Mouse (Mus musculus) kidney, adult 18-20 months (tissue): ENCODE results near the gene Hoxc10.

Experiments used
- DNase-seq: peaks from one replicate; pipeline ENCODE4 v3.0.0; 2021

Hoxc10 gene

DNA sequence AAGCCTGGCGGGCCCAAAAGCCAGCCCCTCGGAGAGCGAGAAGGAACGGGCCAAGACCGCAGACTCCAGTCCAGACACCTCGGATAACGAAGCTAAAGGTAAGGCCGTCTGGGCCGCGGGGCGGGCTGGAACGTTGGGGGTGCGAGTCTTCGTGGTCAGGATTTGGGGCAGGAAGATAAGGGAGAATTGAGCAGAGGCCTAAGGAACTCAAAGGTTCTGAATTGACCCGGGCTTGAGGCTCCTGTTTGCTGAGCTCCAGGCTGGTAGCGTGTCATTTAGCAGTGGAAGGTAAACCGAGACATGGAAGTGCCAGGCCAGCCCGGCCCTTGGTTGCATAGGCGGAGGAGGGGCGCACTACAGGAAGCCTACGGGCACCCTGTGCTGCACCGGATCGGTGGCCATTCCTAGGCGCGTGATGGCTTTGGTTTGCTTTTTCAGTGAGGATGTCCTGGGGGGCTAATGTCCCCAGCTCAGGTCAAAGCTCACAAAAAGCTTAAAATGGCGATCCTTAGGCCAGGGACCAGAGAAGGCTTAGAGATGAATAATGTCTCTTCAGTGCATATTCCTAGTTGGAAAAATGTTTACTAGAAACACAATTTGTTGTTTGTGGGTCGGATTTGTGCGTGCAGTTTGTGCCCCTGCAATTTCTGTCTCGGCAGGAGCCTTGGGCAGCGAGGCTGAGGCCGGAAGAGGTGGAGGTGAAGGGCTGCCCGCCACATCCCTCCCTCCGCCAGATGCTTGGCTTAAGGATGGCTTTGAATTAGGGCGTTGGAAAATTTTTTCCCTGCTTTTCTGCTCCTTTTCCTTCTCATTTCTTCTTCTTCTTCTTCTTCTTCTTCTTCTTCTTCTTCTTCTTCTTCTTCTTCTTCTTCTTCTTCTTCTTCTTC, 1.2 kb downstream of the Hoxc10 start:
- peak; percentile 62 for DNase-seq

DNA sequence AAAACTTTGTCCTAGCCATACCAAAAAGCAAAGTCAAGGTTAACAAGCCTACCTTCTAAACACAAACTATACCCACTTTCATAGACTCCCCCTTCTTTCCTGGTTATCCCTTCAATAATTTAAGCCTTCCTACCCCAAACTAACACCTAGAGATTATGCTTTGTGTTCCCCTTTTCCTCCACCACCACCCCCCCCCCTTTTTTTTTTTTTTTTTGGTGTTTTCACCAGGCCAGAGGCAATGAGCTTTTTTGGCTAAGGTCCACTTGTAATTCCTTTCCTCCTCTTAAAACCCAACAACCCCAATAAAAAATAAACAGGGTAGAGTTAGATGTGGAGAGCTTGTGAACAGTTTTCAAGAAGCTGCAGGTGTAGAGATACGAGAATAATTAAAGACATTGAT, 2.7 kb downstream of the Hoxc10 start:
- DNase-seq = no peak

DNA sequence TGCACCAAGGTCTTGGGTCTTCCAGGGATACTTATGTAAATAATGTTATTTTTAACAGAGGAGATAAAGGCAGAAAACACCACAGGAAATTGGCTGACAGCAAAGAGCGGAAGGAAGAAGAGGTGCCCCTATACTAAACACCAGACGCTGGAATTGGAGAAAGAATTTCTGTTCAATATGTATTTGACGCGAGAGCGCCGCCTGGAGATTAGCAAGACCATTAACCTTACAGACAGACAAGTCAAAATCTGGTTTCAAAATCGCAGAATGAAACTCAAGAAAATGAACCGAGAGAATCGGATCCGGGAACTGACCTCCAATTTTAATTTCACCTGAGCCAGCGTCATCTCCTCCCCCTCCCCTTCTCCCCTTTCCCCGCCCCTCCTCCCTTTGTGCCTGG, 4.1 kb downstream of the Hoxc10 start:
- peak; percentile 62 for DNase-seq

DNA sequence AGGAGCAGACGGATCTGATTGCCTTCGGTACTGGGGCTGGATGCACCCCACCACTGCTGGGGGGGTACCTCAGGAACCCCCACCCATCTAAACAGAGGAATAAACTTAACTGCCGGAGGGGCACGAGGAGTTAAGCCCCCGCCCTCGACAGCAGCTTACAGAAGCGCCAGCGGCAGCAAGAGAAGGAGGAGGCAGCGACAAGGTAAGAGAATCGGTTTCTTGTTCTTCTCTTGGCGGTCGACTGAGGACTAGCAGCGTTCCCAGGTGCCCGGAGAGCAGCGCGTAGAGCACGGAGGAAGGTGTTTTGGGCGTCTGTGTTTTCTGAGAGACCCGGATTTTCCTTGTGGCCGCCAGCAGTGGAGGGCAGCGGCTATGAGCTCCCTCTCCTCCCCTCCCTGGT, 5.7 kb downstream of the Hoxc10 start:
- DNase-seq = peak; percentile 49

DNA sequence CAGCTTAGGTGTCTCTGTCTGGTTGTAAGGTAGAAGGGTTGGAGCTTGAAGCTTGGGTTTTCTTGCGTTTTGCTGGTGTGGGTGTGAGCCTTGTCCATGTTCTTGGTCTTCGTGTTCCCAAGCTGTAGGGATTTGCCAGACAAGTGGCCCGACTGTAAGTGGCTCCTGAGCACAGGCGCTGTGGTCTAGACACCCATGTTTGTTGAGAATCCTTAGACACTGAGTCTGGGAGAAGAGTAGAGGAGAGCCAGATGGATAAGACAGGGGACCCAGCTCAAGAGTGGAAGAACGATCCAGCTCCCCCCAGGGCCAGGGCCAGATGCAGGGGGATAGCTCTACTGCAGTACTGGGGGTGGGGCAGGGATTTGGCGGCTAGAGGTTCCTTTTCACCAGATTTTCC, 6.2 kb downstream of the Hoxc10 start:
- DNase-seq = no peak

DNA sequence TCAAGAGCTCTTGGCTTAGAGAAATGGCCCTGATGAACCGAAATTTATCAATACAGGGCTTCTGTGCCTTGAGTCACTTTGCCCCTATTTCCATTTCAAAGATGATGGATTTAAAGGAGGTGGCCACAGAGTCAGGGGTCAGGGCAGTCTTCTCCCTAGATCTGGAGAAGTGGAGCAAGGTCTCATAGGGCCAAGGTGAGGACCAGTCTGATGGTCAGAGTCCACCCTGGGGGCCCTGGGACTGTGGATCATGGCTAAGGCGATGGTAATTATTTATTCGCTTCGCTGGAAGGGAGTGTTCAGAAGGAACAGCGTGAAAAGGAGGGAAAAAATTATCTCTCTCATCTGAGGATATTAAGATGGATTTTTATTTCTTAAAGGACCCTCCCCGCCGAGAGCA, 8.4 kb downstream of the Hoxc10 start:
- peak; percentile 37 for DNase-seq

DNA sequence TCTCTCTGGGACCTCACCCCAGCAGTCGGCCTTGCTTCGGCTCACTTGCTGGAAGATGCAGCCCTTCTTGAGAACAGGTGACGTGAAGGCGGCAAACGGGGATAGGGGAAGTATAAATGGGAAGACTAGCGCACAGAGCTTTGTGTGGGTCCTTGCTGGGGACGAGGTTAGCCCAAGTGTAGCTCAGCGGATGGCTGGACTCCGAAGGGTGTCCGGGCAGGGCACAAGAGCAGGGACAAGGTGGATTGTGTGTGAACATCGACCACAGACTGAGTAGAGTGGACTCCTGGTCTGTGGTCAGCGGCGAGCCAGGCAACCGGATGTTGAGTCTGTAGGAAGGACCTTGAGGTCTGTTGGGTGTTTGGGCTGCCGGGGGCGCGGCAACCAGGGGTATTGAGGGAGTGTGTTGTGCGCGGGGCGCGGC, 9.1 kb downstream of the Hoxc10 start:
- peak; percentile 73 for DNase-seq

DNA sequence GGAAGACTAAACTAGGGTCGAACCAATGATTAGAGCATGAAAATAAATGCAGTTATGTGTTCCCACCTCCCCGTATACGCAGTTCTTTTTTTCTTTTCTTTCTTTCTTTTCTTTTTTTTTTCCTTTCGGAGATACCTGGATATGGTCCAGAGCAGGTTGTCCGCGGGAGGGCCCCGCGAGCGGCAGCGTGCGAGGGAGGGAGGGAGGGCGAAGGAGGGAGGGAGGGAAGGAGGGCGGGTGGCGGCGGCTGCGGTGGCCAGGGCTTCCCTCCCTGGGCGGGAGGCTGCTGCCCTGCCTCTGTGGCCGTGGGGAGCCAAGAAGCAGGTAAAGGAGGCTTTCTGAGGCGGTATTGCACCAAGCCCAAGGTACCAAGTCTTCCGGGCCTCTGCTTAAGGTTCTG, 9.6 kb downstream of the Hoxc10 start, which contains the start of gene Hoxc9:
Gene Hoxc9, plus strand, starts transcription at position 269 of the 400 bp plus-strand sequence.
- peak; percentile 61 for DNase-seq

DNA sequence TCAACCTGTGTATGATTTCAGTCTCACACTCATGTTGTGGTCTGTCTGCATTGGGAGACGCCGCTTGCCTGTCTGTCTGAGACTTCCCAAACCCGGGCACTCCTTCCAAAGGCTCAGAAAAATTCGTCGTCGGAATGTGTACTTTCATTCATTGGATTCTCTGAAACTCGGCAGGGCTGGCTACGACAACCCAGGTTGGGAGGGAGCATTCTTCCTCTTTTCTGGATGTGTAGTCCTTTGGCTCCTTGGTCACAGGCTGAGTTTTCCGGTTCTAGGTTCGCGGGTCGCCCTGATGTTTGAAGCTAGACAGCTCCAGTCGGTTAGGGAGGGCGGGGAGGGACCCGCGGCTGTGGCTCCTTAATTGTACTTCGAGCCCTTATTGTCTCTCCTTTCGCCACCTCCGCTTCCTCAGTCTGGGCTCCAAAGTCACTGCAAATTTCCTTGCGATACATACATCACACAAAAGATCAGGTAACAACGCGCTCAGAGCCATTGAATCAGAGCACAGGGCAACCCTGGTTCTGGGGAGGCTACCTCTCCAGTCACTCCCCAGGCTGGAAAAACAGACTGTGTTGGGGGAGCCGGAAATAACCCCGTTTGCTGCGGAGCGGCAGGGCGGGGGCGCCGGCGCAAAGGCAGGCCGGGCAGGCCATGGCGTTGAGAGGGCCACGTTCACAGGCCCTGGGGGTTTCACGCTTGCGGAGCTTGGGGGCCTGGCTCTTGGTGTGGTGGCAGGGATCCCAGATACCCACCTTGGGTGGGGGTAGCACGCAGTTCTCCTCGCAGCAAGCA, 10.2 kb downstream of the Hoxc10 start:
- DNase-seq = peak; percentile 70

DNA sequence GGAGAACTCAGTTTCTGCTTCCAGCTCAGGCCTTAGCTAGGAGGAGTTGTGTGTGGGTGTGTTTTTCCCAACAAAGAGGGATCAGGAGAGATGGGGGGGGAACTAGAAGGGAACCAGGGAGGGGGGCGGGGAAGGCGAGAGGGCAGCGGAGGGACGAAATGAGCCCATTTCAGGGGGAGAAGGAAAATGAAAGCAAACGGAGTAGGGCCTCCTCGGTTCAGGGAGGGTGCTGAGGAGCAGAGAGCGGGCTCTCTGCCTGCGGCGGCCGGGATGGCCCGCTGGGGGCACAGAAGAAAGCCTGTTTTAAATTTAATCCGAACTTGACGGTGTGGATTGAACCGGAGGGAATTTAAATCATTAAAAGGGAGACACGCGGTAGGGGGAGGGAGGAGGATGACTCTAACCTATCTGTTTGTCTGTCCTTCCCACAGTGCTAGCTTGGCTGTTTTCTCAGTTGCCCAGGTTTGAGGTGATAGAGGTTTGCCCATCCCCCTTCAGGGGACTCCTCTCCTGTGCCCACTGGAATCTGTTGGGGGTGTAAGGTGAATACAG, 10.9 kb downstream of the Hoxc10 start:
- DNase-seq = peak; percentile 47

DNA sequence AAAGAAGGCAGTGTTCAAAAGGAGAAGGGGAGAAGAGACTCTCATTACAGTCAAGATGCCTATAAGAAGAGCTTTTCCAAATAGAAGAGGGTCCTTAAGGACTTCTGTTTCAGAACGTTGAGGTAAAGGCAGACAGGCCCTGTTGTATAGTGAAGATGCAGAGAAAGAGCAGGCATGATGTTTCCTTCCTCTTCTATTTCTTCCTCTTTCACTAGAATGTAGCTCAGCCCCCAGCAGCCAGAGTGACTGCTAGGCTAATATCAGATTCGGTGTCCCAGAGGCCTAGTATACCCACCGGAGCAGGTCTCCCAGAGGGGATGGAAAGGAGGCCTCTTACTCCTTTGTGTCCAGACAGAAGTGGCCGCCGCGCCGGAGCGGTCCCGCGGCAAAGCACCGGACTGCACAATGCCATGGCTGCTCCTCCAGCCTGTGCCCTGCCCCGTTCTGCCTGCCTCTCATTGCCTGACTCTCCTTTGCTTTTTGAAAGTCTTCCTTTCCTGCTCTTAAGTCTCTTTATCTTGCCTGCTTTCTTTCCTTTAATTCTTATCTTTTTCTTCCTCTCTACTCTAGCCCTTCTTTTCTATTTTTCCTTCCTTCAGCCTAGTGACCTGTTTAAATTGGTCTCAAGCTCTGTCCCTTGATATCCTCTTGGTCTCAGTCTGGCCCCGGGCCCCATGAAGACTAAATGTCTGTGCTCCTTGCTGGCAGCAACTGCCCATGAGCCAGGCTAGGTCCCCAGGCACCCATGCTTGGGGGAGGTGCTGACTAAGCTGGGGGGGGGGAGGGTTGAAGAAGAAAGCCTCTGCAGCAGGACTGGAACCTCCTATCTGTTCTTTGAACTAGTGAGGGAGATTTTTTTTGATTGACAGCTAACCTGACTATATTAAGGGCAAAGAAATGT, 12.3 kb downstream of the Hoxc10 start:
- DNase-seq = peak; percentile 46

DNA sequence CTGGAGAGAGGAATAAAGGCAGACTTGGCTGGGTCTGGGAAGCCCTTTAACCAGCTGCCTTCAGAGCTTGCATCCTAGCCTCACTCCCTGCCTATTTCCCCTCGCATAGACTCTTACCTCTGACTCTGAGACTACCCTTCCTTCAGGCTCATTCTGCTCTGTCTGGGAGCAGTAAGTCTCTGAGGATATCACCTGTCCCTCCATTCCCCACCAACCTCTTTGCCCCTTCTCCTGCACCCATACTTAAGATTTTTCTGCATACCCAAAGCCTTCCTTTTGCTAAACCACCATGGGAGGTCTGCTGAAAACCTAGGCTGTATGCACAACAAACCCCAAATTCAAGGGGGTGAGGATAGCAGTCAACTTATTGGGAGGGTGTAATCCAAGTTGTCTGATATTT, 13.3 kb downstream of the Hoxc10 start:
- DNase-seq = no peak

DNA sequence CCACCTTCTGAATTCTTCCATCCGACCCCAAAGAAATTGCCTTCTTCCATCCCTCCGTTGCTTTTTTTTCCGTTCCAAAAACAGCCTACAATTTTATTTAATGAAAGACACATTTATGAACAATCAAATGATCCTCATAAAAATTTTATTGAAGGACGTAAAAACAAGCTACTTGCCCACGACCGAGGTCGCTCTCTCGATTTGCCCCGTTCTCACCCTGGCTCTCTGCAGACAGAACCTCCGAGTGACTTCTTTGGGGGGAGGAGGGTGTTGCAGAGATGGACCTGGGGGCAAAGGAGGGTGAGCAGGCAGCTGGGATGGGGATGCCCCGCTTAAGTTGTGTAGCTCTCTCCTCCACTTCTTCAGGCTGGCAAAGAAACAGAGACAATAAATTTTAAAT, 13.8 kb downstream of the Hoxc10 start:
- no peak for DNase-seq

DNA sequence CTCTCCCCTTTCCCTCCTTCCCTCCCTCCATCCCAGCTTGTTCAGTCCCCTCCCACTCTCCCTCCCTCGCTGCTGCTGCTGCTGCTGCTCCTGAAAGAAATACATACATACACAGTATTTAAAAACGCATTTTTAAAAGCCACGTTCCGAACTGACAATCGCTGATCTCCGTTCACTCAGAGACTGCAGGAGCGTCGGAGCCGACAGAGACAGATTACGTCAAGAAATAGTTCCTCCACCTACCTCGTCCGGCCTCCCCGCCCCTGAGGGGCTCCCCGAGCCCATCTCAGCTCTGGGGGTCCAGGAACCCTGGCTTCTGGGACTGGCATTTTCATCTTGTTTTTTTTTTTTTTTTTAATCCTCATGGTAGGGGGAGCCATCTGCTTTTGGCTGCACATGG, 14.3 kb downstream of the Hoxc10 start:
- DNase-seq = no peak

DNA sequence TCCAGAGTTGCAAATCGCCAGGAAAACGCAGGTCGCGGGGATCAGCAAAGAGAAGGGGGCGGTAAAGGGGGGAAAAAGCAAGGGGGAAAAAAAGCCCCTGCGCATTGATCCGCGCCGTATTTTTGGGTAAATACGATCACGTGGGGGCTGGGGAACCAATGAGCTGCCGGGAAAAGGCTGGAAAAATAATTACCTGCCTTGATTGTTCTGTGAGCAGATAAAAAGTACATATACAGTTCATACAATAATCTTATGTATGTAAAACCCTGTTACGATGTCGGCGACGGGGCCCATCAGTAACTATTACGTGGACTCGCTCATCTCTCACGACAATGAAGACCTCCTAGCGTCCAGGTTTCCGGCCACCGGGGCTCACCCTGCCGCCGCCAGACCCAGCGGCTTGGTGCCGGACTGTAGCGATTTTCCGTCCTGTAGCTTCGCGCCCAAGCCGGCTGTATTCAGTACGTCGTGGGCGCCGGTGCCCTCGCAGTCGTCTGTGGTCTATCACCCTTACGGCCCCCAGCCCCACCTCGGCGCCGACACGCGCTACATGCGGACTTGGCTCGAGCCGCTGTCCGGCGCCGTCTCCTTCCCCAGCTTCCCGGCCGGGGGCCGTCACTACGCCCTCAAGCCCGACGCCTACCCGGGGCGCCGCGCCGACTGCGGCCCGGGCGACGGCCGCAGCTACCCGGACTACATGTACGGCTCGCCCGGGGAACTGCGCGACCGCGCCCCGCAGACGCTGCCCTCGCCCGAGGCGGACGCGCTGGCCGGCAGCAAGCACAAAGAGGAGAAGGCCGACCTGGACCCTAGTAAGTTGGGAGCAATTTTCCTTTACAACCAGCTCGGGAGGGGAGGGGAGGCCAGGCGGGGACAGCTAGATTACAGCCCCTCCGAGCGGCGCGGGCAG, 15.0 kb downstream of the Hoxc10 start:
- DNase-seq = peak; percentile 74

DNA sequence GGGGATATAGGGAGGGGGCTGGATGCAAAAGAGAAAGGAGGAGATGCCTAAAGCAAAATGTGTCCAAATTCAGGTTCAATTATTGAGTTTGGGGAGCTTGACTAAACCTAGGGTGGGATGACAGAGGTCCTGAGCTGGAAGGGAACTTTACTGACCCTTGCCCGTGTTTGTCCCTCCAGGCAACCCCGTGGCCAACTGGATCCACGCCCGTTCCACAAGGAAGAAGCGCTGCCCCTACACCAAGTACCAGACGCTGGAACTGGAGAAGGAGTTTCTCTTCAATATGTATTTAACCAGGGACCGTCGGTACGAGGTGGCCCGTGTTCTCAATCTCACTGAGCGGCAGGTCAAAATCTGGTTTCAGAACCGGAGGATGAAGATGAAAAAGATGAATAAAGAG, 17.1 kb downstream of the Hoxc10 start:
- no peak for DNase-seq

DNA sequence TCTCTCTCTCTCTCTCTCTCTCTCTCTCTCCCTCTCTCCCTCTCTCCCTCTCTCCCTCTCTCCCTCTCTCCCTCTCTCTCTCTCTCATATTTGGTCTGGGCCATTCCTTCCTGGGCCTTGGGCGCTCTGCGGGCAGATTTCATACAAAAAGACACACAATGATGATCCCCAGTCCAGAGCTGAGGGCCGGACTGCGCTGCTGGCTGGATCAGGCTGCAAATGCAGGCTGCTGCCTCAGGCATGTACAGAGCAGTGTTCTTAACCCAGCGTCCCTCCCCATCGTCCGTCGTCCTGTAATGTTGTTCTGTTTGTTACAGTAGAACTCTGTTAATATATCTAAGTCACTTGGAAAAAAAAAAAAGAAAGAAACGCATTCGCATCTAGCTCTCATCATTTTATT, 17.9 kb downstream of the Hoxc10 start:
- no peak for DNase-seq

DNA sequence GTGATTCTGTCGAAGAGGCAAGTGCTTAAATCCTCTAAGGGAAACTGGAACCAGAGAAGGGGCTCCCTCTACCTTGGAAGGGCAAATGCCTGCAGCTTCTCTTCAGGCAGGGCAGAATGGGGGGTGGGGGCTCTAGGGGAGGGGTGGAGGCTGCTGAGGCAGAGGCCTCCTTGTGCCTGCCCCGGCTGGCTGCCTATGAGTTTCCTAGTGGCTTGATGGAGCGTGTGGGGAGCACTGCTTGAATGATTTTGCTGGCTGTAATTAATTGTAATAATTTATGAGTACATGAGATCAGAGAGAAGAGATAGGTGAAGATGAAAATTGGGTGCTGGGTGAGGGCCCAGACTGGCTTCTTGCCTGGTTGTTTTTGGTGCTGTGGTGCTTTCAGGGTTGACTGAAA, 18.3 kb downstream of the Hoxc10 start:
- no peak for DNase-seq

DNA sequence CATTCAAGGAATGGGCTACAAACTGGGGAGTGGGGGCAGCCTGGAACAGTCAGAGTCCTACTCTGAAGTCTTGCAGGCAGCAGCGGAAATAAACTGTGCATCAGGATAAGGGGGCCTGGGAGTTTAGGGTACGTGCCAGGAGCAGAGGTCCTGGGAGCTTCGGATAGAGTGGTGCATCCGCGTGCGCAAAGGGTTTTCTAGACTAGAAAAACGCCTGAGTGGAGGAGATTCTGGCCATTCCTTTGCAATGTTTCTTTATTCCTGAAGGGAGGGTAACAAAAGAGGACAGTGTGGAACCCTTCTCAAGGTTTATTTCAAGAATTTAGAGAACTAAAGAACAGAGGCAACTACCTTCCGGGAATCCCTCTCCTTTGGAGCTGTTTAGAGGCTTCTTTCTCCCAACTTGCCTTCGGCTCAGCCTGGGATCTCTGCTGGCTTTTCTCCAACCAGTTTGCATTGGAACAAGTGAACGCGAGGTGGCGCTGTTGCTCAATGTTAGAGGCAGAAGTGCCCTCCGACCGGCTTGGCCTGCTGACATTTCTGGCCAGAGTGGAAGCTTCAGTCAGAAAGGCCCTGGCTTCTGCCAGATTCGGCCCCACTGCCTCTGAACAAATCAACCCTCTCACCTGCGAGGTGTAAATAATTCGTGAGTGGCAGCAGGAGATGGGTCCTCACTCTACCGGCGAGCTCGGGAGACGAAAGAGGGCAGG, 20.7 kb downstream of the Hoxc10 start:
- peak; percentile 96 for DNase-seq

DNA sequence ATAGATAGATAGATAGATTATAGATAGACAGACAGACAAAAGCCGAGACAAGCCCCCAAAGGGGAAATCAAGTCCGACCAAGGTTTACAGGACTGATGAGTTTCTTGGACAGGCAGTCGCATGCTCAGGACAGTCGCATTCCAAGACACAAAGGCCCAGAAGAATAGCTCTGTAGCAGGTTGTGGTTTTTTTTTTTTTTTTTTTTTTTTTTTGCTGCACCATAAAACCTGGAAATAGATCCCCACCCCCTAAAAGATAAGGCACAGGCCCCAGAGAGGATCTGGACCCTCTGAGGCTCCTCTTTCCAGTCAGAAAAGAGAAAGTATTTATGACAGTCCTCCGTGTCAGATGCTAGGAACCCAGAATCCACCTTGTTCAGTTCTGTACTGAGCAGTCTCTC, 21.5 kb downstream of the Hoxc10 start:
- DNase-seq = no peak
